Comparison of ENCODE assay signal across 43 mouse cellular contexts in the genomic region with DNA sequence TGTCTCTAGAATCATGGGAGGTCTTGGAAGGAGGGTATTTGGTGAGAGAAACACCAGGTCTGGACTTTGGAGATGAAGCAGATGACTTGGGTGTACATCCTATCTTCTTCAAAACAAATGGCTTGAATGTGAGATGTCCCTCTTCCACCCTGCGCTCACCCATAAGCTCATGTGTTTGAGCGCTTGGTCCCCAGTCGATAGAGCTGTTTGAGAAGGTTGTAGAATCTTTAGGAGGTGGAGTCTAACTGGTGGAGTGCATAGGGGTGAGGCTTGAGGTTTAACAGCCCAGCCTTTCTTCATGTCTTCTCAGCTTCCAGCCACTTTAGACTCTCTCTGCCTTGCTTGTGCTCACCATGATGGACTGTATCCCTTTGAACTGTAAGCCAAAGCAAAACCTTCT. TPM values are rescaled to one million over a fixed set of nuclear protein-coding genes. Genes with fewer than 3 reads are reported as not detected.
"Had no signal": no experiment of that assay in that cellular context is flagged by ENCODE, and none has a peak within 500 bp of the region (broad histone marks: within the 10 kb centered on the region; RNA-seq: fewer than 3 reads in every experiment).

No protein-coding gene starts in this region.

- H3K27me3 ChIP-seq: limb, embryonic 12.5 days; limb, embryonic 13.5 days; limb, embryonic 15.5 days; liver, embryonic 12.5 days; liver, embryonic 13.5 days; liver, embryonic 15.5 days; lung, embryonic 15.5 days; midbrain, embryonic 12.5 days; midbrain, embryonic 13.5 days; midbrain, embryonic 15.5 days had no signal

- H3K4me1 ChIP-seq: limb, embryonic 15.5 days; liver, embryonic 12.5 days; liver, embryonic 13.5 days; liver, embryonic 15.5 days; lung, embryonic 15.5 days; midbrain, embryonic 10.5 days; midbrain, embryonic 12.5 days; midbrain, embryonic 13.5 days; midbrain, embryonic 15.5 days had no signal

- H3K9me3 ChIP-seq: limb, embryonic 10.5 days; limb, embryonic 12.5 days; limb, embryonic 15.5 days; liver, embryonic 12.5 days; liver, embryonic 13.5 days; liver, embryonic 15.5 days; lung, embryonic 15.5 days; midbrain, embryonic 10.5 days; midbrain, embryonic 12.5 days; midbrain, embryonic 13.5 days; midbrain, embryonic 15.5 days had no signal

- H3K4me3 ChIP-seq: left cerebral cortex, adult 2 months; limb, embryonic 10.5 days; limb, embryonic 12.5 days; limb, embryonic 13.5 days; limb, embryonic 15.5 days; liver, embryonic 12.5 days; liver, embryonic 13.5 days; liver, embryonic 15.5 days; lung, embryonic 15.5 days; megakaryocyte, embryonic 14.5 days; midbrain, embryonic 10.5 days; midbrain, embryonic 12.5 days; midbrain, embryonic 13.5 days; midbrain, embryonic 15.5 days; myocyte had no signal

- H3K27ac ChIP-seq: left cerebral cortex, adult 2 months; limb, embryonic 10.5 days; limb, embryonic 12.5 days; limb, embryonic 13.5 days; limb, embryonic 15.5 days; liver, embryonic 12.5 days; liver, embryonic 13.5 days; liver, embryonic 14.5 days; liver, embryonic 15.5 days; lung, embryonic 15.5 days; macrophage; midbrain, embryonic 10.5 days; midbrain, embryonic 12.5 days; midbrain, embryonic 13.5 days; midbrain, embryonic 15.5 days had no signal

- ATAC-seq: liver, embryonic 12.5 days; liver, postnatal 0 days; lung, postnatal 0 days; midbrain, embryonic 13.5 days; midbrain, embryonic 15.5 days; midbrain, embryonic 16.5 days had no signal

- H3K36me3 ChIP-seq: limb, embryonic 10.5 days; limb, embryonic 12.5 days; limb, embryonic 13.5 days; limb, embryonic 15.5 days; liver, embryonic 12.5 days; liver, embryonic 13.5 days; liver, embryonic 15.5 days; lung, embryonic 15.5 days; midbrain, embryonic 10.5 days; midbrain, embryonic 12.5 days; midbrain, embryonic 13.5 days; midbrain, embryonic 15.5 days had no signal

- H3K4me2 ChIP-seq: limb, embryonic 12.5 days; limb, embryonic 13.5 days; limb, embryonic 15.5 days; liver, embryonic 11.5 days; liver, embryonic 12.5 days; liver, embryonic 13.5 days; liver, embryonic 15.5 days; lung, embryonic 14.5 days; lung, embryonic 15.5 days; midbrain, embryonic 12.5 days; midbrain, embryonic 13.5 days; midbrain, embryonic 15.5 days had no signal

- DNase-seq: left cerebral cortex, postnatal 4 days; liver; liver, embryonic 13.5 days; liver, postnatal 0 days; lung, adult 18-20 months; lung, adult 2 months; lung, embryonic 14.5 days; lung, postnatal 10 days; lung, postnatal 14 days; lung, postnatal 36 days; lung, postnatal 4 days; midbrain, embryonic 14.5 days had no signal

- H3K9ac ChIP-seq: limb, embryonic 12.5 days; limb, embryonic 13.5 days; limb, embryonic 15.5 days; liver, embryonic 12.5 days; liver, embryonic 13.5 days; liver, embryonic 14.5 days; liver, embryonic 15.5 days; liver, postnatal 0 days; lung, embryonic 14.5 days; lung, embryonic 15.5 days; midbrain, embryonic 12.5 days; midbrain, embryonic 13.5 days; midbrain, embryonic 15.5 days had no signal

RNA-seq across cellular contexts. Expression of gene Fcrl6, which starts 24.0 kb away (rescaled TPM):
- total RNA-seq: left cerebral cortex, adult 2 months; left cerebral cortex, adult 8-10 months; left cerebral cortex, postnatal 10 days; left cerebral cortex, postnatal 14 days; left cerebral cortex, postnatal 25 days; left cerebral cortex, postnatal 36 days; left cerebral cortex, postnatal 4 days; liver, adult 2 months; megakaryocyte progenitor cell, adult 5-6 weeks; megakaryocyte, adult 5-6 weeks; megakaryocyte-erythroid progenitor cell, adult 5-6 weeks; monocyte, adult 5-6 weeks had no signal
- polyA plus RNA-seq: liver, adult 2 months; liver, embryonic 12.5 days; liver, embryonic 13.5 days; liver, embryonic 14.5 days; liver, embryonic 15.5 days; lung, adult 2 months; lung, embryonic 14.5 days; lung, embryonic 15.5 days; lung, embryonic 16.5 days; lung, postnatal 0 days; macrophage; midbrain, embryonic 13.5 days; myocyte had no signal

RNA-seq across cellular contexts. Expression of gene Slamf8, which starts 35.9 kb away (rescaled TPM):
- total RNA-seq: left cerebral cortex, adult 2 months; left cerebral cortex, postnatal 10 days; left cerebral cortex, postnatal 14 days; left cerebral cortex, postnatal 25 days; left cerebral cortex, postnatal 36 days; left cerebral cortex, postnatal 4 days; megakaryocyte progenitor cell, adult 5-6 weeks; megakaryocyte-erythroid progenitor cell, adult 5-6 weeks had no signal
- polyA plus RNA-seq: limb, embryonic 12.5 days; liver, embryonic 11.5 days; liver, embryonic 12.5 days; lung, embryonic 14.5 days; lung, embryonic 16.5 days; midbrain, embryonic 10.5 days; midbrain, embryonic 12.5 days; midbrain, embryonic 13.5 days; midbrain, embryonic 15.5 days; midbrain, embryonic 16.5 days; myocyte; neural tube, embryonic 11.5 days had no signal
